Mouse (Mus musculus) spleen, adult 2 months (tissue): ENCODE data around the gene Slc4a1ap. TPM values are rescaled to one million over a fixed set of nuclear protein-coding genes. Genes with fewer than 3 reads are reported as not detected.

Source experiments
- DNase-seq, 2 experiments: peaks; one replicate each; pipeline versions ENCODE4 v3.0.0 to v3.0.0-alpha.2; 2012 to 2021; ENCODE audit warnings: low spot score in 2 of 2, low read depth in 1 of 2
- H3K27ac ChIP-seq: fragments of 200-500 bp; 2 replicates; pipeline ENCODE4 v1.5.1; 2012; ENCODE audit warnings: low read length, inconsistent platforms; ENCODE audit not compliant: insufficient read depth
- H3K27me3 ChIP-seq: fragments of 200-500 bp; 2 replicates; pipeline ENCODE4 v1.6.1; 2012; ENCODE audit warnings: mild to moderate bottlenecking, moderate library complexity, low read length, inconsistent platforms; ENCODE audit not compliant: control insufficient read depth, insufficient read depth
- H3K36me3 ChIP-seq: fragments of 200-500 bp; 2 replicates; pipeline ENCODE4 v1.6.1; 2012; ENCODE audit warnings: mild to moderate bottlenecking, low read length, inconsistent platforms; ENCODE audit not compliant: control insufficient read depth, insufficient read depth
- H3K4me1 ChIP-seq: fragments of 200-500 bp; 2 replicates; pipeline ENCODE4 v1.6.1; 2011; ENCODE audit warnings: inconsistent platforms; ENCODE audit not compliant: control insufficient read depth, insufficient read depth, insufficient read length
- H3K4me3 ChIP-seq: fragments of 200-500 bp; 2 replicates; pipeline ENCODE4 v1.5.1; 2011; ENCODE audit warnings: mild to moderate bottlenecking, inconsistent platforms; ENCODE audit not compliant: insufficient read depth, insufficient read length; ENCODE audit errors: extremely low read depth
- CTCF ChIP-seq: fragments of 200-500 bp; IDR thresholded peaks from 2 replicates; pipeline ENCODE4 v1.5.1; 2011; ENCODE audit warnings: mild to moderate bottlenecking, inconsistent platforms; ENCODE audit not compliant: insufficient read depth, insufficient read length, insufficient replicate concordance; ENCODE audit errors: extremely low read depth
- POLR2A ChIP-seq: fragments of 200-500 bp; IDR thresholded peaks from 2 replicates; pipeline ENCODE4 v1.6.1; 2011; ENCODE audit warnings: low read depth, low read length, inconsistent platforms
- WGBS: fragments of 180-500 bp; shearing (Covaris S2); methylation state at CpG from one replicate; pipeline ENCODE4 v1.1.7; 2018; 5-methylcytosine and 5-hydroxymethylcytosine counted together
- polyA plus RNA-seq: library from polyadenylated mRNA; depleted of rRNA; stranded (reverse); fragments of >200 nt; gene quantifications from 2 replicates; pipeline ENCODE4 v1.2.3, GENCODE M21; 2012

Gene Slc4a1ap
- polyA plus RNA-seq, 1 experiment, result 10.3 TPM

GRCm38 (mm10) chr5:31535228-31535627, 8.4 kb downstream of the Slc4a1ap start:
- TF ChIP-seq CTCF, result no peak
- no peak for TF ChIP-seq POLR2A
- no peak overlapping the region for H3K27ac ChIP-seq
- no peak for DNase-seq
- H3K4me3 ChIP-seq, result no peak overlapping the region
- WGBS, result 89% methylated on average over 2 of the region's 2 CpGs
- H3K36me3 ChIP-seq, result peaks cover 49% of the 10 kb centered on the region
- no peaks in the 10 kb centered on the region for H3K27me3 ChIP-seq
- H3K4me1 ChIP-seq, result no peaks in the 10 kb centered on the region

GRCm38 (mm10) chr5:31559401-31559800, 32.6 kb downstream of the Slc4a1ap start:
- DNase-seq, result no peak
- Histone ChIP-seq H3K4me1 (no peaks in the 10 kb centered on the region), H3K27ac (no peak overlapping the region), H3K27me3 (no peaks in the 10 kb centered on the region), H3K36me3 (peaks cover 16% of the 10 kb centered on the region), H3K4me3 (no peak overlapping the region)
- TF ChIP-seq POLR2A, result no peak
- TF ChIP-seq CTCF, result no peak
- WGBS, result 25% methylated on average over 1 of the region's 1 CpGs

- Histone ChIP-seq H3K36me3 (peaks cover 15% of the 10 kb centered on the region), H3K4me3 (no peak overlapping the region), H3K4me1 (no peaks in the 10 kb centered on the region), H3K27me3 (no peaks in the 10 kb centered on the region), H3K27ac (no peak overlapping the region)
- DNase-seq, result no peak
- WGBS, result 91% methylated on average over 2 of the region's 2 CpGs
- TF ChIP-seq CTCF (no peak), POLR2A (no peak)
These were observed 33.6 kb downstream of the Slc4a1ap start for GRCm38 (mm10) chr5:31560352-31560751.

DNA sequence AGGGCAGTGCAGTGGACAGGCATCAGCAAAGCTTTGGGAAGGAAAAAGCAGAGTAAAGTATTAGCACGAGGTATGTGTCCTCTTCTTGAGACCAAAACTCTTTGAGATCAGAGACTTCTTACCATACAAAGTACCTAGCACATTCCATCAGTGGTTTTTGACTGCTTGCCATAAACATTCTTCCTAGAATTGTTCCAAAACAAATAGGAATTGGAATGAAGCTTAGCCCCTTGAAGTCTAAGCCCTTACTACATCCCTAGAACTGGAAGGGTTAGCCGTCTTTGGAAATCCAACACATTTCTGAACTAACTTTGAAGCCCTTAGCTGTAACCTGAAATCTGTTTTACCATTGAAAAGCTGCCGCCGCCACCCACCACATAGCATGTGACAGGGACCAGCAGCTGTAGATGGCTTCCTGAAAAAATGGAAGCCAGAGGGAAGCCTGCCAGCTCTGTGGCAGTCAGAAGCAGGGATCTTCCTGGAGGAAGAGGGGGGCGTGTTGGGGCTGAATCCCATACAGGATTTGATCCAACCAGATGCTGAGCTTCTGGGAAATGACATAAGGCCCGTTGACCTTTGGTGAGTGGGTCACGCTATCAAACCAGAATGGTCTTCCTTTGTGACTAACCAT, 35.4 kb downstream of the Slc4a1ap start:
- no peaks in the 10 kb centered on the region for H3K4me1 ChIP-seq
- 88% methylated on average over 7 of the region's 7 CpGs for WGBS
- DNase-seq, result no peak
- no peaks in the 10 kb centered on the region for H3K27me3 ChIP-seq
- TF ChIP-seq POLR2A (no peak), CTCF (no peak)
- H3K36me3 ChIP-seq, result peaks cover 12% of the 10 kb centered on the region; the same call in 1 of the 2 replicates
- no peak overlapping the region for H3K27ac ChIP-seq
- H3K4me3 ChIP-seq, result no peak overlapping the region

DNA sequence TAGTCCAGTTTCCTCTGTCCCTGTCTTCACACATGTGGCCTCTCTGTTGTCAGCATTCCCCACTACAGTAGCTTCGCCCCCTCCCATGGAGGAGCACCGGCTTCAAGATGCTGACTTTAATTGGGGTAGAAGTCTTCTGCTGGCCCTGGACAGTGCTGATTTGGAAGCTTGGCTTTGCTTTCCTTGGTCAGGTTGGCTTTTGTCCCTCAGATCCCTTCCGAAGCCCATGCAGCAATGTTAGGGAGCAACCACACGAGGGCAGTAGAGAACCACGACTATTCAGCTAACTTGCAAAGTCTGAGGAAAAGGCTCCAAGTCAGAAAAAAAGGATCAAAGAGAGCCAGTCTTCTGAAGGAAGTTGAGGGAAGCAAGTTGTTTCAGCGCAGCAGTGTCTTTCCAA, 36.7 kb downstream of the Slc4a1ap start:
- Histone ChIP-seq H3K27me3 (no peaks in the 10 kb centered on the region), H3K4me3 (no peak overlapping the region), H3K36me3 (peaks cover 9% of the 10 kb centered on the region; the same call in 1 of the 2 replicates), H3K27ac (no peak overlapping the region), H3K4me1 (no peaks in the 10 kb centered on the region)
- TF ChIP-seq CTCF (peak; percentile 82; the same call in 1 of the 2 replicates), POLR2A (no peak)
- WGBS, result 19% methylated on average over 6 of the region's 6 CpGs
- peak; percentile 35 to 44 for DNase-seq

- Histone ChIP-seq H3K27me3 (no peaks in the 10 kb centered on the region), H3K4me1 (no peaks in the 10 kb centered on the region), H3K36me3 (peaks cover 9% of the 10 kb centered on the region; the same call in 1 of the 2 replicates), H3K27ac (no peak overlapping the region), H3K4me3 (no peak overlapping the region)
- 55% methylated on average over 7 of the region's 7 CpGs for WGBS
- TF ChIP-seq POLR2A (no peak), CTCF (no peak)
- DNase-seq, result no peak
These were observed 37.1 kb downstream of the Slc4a1ap start for GRCm38 (mm10) chr5:31563905-31564304.

DNA sequence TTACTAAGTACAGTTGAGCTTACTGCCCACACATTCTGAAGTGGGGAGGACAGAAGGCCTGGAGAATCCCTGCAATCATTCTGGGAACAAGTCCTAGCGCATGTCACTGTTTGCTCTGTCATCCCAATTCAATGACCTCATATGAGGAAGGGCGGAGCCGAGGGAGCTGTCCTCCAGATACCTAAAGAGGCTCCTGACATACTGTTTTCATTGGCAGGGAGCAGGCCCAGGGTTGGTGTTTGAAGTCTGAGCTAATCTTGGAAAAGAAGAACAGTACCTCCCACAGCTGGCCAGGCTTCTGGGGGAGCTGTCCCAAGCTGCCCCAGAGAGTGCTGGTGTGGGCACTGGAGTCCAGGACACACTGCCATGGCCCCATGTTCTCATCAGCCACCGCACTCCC, 38.2 kb downstream of the Slc4a1ap start:
- H3K36me3 ChIP-seq, result peaks cover 4% of the 10 kb centered on the region; the same call in 1 of the 2 replicates
- no peak for DNase-seq
- H3K27ac ChIP-seq, result no peak overlapping the region
- no peak overlapping the region for H3K4me3 ChIP-seq
- WGBS, result 96% methylated on average over 4 of the region's 4 CpGs
- H3K4me1 ChIP-seq, result no peaks in the 10 kb centered on the region
- no peak for TF ChIP-seq CTCF
- no peaks in the 10 kb centered on the region for H3K27me3 ChIP-seq
